Mouse (Mus musculus) heart, embryonic 16.5 days (tissue): ENCODE results near the gene Shbg. TPM values are rescaled to one million over a fixed set of nuclear protein-coding genes. Genes with fewer than 3 reads are reported as not detected.

Source experiments
- ATAC-seq: fragments of 200-750 bp; cut with Nextera tagmentation; replicated peaks from 2 replicates; pipeline ENCODE4 v1.8.0; 2017; ENCODE audit warnings: moderate number of reproducible peaks; ENCODE audit not compliant: insufficient read depth, low FRiP score; ENCODE audit errors: extremely low read depth
- H3K27ac ChIP-seq: fragments of 300-500 bp; sonication (generic); 2 replicates; pipeline ENCODE4 v1.5.1; 2014; ENCODE audit warnings: mild to moderate bottlenecking, low read length, control low read depth, moderate library complexity
- H3K27me3 ChIP-seq: fragments of 300-500 bp; sonication (generic); 2 replicates; pipeline ENCODE4 v1.6.1; 2014; ENCODE audit warnings: low read length, mixed read lengths; ENCODE audit not compliant: control insufficient read depth, insufficient read depth
- H3K36me3 ChIP-seq: fragments of 300-500 bp; sonication (generic); 2 replicates; pipeline ENCODE4 v1.6.1; 2014; ENCODE audit not compliant: control insufficient read depth, insufficient read depth
- H3K4me1 ChIP-seq: fragments of 300-500 bp; sonication (generic); 2 replicates; pipeline ENCODE4 v1.6.1; 2014; ENCODE audit warnings: low read length, mixed read lengths; ENCODE audit not compliant: control insufficient read depth, insufficient read depth
- H3K4me2 ChIP-seq: fragments of 300-500 bp; sonication (generic); 2 replicates; pipeline ENCODE4 v1.6.1; 2014; ENCODE audit warnings: low read depth, mild to moderate bottlenecking, control low read depth, low read length
- H3K4me3 ChIP-seq: fragments of 300-500 bp; sonication (generic); 2 replicates; pipeline ENCODE4 v1.5.1; 2014; ENCODE audit warnings: mild to moderate bottlenecking, control low read depth, low read length
- H3K9ac ChIP-seq: fragments of 300-500 bp; sonication (generic); 2 replicates; pipeline ENCODE4 v1.6.1; 2014; ENCODE audit warnings: low read length, control low read depth
- H3K9me3 ChIP-seq: fragments of 300-500 bp; sonication (generic); replicated peaks from 2 replicates; pipeline ENCODE4 v1.6.1; 2016; ENCODE audit warnings: low read length; ENCODE audit not compliant: control insufficient read depth
- WGBS: fragments of 180-500 bp; shearing (Covaris S2); extraction: QIAGEN DNeasy Blood & Tissue Kit; methylation state at CpG from one replicate; pipeline ENCODE4 v1.1.7; 2014; 5-methylcytosine and 5-hydroxymethylcytosine counted together
- polyA plus RNA-seq: library from polyadenylated mRNA; unstranded; fragments of >200 nt; fragmentation: Nextera tagmentation; extraction: Ambion mirVana; gene quantifications from 2 replicates; pipeline ENCODE4 v1.2.1, GENCODE M21; 2015

Gene Shbg
- polyA plus RNA-seq, 1 experiment from 2014 or later = 0.20 TPM

DNA sequence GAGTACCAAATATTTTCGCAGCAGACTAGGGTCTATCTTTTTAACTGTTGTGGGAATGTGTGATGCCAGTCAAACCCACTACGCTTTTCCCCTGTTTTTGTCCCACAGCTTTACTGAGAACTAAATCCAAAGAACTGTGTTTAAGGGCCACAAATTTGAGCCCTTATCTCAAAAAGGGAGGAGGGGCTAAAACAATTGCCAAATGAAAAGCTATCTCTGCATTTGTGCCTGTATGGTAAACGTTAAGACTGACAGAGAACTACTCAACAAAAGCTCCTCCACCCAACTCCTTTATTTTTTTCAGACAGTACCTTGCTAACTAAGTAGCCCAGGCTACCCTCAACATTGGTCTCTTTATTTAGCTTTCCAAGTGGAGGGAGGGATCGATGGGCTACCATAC, 24.9 kb downstream of the Shbg start:
- no peak for ATAC-seq
- WGBS = 82% methylated on average over 4 of the region's 4 CpGs

DNA sequence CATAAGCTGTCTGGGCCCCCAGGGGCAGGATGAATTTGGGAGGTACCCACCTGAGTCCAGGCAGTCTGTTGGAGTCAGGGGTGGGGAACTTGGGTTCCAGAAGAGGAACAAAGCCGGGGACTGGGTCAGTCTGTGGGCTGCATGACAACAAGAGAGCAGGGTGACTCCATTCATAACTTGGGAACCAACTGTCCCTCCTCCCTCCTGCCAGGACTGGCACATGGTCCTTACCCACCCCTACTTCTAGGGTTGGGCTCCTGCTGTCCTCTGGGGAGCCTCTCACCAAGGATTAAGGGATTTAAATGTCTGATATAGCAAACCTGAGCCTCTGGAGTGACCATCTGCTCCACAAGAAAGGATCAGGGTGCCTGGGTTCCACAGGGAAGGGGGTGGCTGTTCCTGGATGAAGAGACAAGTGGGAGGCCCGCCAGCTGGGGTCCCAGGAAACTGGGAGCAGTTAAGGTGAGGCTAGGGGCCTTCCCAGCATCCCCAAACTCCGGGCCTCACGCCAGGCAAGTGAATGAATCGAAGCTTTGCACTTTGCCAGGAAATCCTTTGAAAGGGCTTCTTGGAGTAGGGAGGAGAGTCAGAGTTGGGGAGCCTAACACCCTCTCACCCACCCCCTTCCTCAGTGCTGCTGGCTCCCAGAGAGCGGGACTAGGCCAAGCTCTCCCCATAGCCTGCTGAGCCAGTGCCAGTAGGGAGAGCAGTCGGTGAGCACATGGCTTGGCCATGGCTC, 25.6 kb downstream of the Shbg start:
- H3K4me3 ChIP-seq = no peak overlapping the region
- no peak for ATAC-seq
- H3K9ac ChIP-seq = no peak overlapping the region
- H3K27ac ChIP-seq = no peak overlapping the region
- peaks cover 46% of the 10 kb centered on the region for H3K36me3 ChIP-seq
- H3K4me1 ChIP-seq = no peaks in the 10 kb centered on the region
- no peaks in the 10 kb centered on the region for H3K9me3 ChIP-seq
- WGBS = 65% methylated on average over 7 of the region's 7 CpGs
- no peaks in the 10 kb centered on the region for H3K27me3 ChIP-seq
- H3K4me2 ChIP-seq = no peak overlapping the region

More for the DNA sequence above, 24.9 kb downstream of the Shbg start:
- Histone ChIP-seq H3K27ac (no peak overlapping the region), H3K4me1 (no peaks in the 10 kb centered on the region), H3K36me3 (peaks cover 42% of the 10 kb centered on the region), H3K9me3 (no peaks in the 10 kb centered on the region), H3K9ac (no peak overlapping the region), H3K27me3 (no peaks in the 10 kb centered on the region), H3K4me2 (no peak overlapping the region), H3K4me3 (no peak overlapping the region)

DNA sequence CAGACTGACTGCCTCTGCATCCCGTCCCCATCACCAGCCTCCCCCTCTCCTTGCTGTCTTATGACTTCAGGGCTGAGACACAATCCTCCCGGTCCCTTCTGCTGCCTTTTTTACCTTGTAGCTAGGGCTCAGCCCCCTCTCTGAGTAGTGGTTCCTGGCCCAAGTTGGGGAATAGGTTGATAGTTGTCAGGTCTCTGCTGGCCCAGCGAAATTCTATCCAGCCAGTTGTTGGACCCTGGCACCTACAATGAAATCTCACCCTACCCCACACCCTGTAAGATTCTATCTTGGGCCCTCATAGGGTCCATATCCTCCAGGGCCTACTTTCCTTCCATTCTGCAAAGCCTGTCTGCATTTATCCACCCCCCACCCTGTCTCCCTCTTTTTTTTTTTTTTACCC, 26.3 kb downstream of the Shbg start:
- Histone ChIP-seq H3K27ac (no peak overlapping the region), H3K4me1 (no peaks in the 10 kb centered on the region), H3K9me3 (no peaks in the 10 kb centered on the region), H3K27me3 (no peaks in the 10 kb centered on the region), H3K4me2 (no peak overlapping the region), H3K4me3 (no peak overlapping the region), H3K36me3 (peaks cover 46% of the 10 kb centered on the region), H3K9ac (no peak overlapping the region)
- whole genome bisulfite sequencing = 88% methylated on average over 3 of the region's 3 CpGs
- ATAC-seq = no peak

DNA sequence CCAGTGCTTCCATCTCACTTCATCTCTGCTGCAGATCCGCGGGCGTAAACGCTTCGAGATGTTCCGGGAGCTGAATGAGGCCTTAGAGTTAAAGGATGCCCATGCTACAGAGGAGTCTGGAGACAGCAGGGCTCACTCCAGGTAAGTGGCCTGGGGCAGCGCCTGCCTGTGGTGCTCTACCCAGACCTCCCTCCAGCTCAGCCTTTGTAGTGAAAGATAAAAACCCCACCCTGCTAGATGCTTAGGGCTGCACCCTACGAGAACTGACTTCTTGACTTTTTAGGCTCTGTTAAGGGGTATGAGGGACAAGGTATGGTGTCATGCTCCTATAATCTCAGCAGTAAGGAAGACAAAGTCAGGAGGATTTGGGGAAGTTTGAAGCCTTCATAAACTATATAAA, 27.1 kb downstream of the Shbg start:
- Histone ChIP-seq H3K4me1 (no peaks in the 10 kb centered on the region), H3K9me3 (no peaks in the 10 kb centered on the region), H3K27me3 (no peaks in the 10 kb centered on the region), H3K4me3 (no peak overlapping the region), H3K36me3 (peaks cover 46% of the 10 kb centered on the region), H3K4me2 (no peak overlapping the region), H3K9ac (no peak overlapping the region), H3K27ac (no peak overlapping the region)
- ATAC-seq = no peak
- WGBS = 88% methylated on average over 8 of the region's 8 CpGs

DNA sequence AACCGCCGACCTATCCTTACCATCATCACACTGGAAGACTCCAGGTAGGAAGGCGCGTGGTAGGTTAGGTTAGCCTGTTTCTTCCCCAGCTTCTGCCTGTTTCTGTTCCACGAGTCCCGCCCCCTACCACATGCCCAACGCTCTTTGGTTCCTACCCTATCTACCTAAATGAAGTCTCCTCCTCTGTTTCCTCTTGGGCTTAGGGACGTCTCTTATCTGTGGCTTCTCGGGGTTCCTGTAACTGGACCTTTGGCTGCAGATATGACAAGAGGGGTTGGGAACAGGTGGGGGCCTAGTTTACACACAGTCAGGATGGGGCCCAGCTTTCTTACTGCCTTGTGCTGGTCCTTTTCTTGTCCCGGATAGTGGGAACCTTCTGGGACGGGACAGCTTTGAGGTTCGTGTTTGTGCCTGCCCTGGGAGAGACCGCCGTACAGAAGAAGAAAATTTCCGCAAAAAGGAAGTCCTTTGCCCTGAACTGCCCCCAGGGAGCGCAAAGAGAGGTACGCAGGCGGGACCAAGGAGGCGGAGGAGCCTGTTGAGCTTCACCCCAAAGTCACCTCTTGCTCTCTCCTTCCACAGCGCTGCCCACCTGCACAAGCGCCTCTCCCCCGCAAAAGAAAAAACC, 28.4 kb downstream of the Shbg start:
- no peaks in the 10 kb centered on the region for H3K27me3 ChIP-seq
- no peaks in the 10 kb centered on the region for H3K4me1 ChIP-seq
- no peak overlapping the region for H3K4me3 ChIP-seq
- 85% methylated on average over 22 of the region's 22 CpGs for WGBS
- no peak overlapping the region for H3K27ac ChIP-seq
- no peak overlapping the region for H3K4me2 ChIP-seq
- peaks cover 43% of the 10 kb centered on the region for H3K36me3 ChIP-seq
- no peak overlapping the region for H3K9ac ChIP-seq
- no peak for ATAC-seq
- no peaks in the 10 kb centered on the region for H3K9me3 ChIP-seq

DNA sequence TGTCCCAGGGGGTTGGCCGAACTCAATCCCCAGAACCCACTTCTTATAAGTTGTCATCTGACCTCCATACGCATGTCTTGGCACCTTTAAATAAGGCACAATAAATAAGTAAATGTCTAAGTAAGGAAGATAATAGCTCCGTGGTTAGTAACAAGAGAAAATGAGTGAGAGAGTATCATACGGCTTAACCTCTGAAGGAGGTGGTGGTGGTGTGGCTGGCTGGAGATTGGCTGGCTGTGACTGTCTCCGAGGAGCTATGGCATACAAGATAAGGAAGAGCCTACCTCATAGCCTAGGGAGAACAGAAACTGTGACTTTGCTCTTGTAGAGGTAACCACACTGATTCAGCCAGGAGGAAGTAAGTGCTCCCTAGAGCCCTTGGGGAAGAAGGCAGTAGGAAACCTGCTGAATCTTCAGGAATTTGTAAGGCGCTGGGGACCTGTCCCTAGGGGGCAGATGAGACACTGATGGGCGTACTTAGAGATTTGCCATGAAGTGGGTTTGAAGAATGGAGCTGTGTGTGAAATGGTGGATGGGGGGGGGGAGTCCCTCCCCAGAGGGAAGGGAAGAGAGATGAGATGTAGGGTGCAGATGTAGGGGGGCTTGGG, 31.9 kb downstream of the Shbg start:
- ATAC-seq = no peak
- 65% methylated on average over 7 of the region's 7 CpGs for WGBS
- H3K4me1 ChIP-seq = peaks cover 7% of the 10 kb centered on the region
- no peaks in the 10 kb centered on the region for H3K27me3 ChIP-seq
- H3K4me3 ChIP-seq = no peak overlapping the region
- no peak overlapping the region for H3K4me2 ChIP-seq
- H3K36me3 ChIP-seq = peaks cover 35% of the 10 kb centered on the region
- H3K27ac ChIP-seq = no peak overlapping the region
- H3K9ac ChIP-seq = no peak overlapping the region
- H3K9me3 ChIP-seq = no peaks in the 10 kb centered on the region

DNA sequence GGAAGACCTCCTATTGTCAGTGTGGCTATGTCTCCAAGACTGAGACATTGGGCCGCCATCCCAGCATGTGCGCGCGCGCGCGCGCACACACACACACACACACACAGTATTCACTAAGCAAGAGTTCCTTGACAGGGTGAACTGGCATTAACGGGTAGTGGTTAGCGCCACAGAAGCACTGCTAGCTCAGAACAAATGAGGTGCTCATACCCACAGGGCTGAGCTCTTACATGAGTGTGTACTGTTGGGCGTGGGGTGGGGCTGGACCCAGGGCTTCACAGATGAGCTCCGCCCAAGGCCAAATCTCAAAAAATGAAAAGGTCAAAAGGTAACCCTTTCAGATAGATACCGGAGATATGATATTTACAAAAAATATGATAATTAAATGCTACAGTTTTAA, 32.8 kb downstream of the Shbg start:
- no peaks in the 10 kb centered on the region for H3K9me3 ChIP-seq
- 95% methylated on average over 13 of the region's 13 CpGs for WGBS
- no peak overlapping the region for H3K4me3 ChIP-seq
- no peak overlapping the region for H3K27ac ChIP-seq
- no peak overlapping the region for H3K4me2 ChIP-seq
- peaks cover 28% of the 10 kb centered on the region for H3K36me3 ChIP-seq
- no peak for ATAC-seq
- H3K4me1 ChIP-seq = peaks cover 7% of the 10 kb centered on the region
- no peak overlapping the region for H3K9ac ChIP-seq
- no peaks in the 10 kb centered on the region for H3K27me3 ChIP-seq

DNA sequence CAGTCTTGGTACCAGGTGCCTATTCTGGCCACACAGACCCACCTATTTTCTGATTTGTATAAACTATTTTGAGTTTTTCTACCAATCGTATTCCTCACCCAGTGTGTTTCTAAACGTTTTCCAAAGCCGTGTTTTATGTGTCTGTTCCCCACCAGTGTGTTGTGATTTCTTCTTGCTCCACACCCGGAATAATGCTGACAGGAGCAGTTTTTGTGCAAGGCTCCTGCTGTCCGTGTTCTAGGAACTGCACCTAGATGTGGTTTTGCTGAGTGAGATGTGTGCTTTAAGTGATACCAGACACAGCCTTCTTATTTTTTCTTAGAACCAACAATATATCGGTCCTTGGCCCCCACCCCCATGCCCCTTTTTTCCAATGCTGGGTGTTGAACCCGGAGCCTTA, 33.7 kb downstream of the Shbg start:
- H3K4me3 ChIP-seq = no peak overlapping the region
- no peak overlapping the region for H3K4me2 ChIP-seq
- no peaks in the 10 kb centered on the region for H3K9me3 ChIP-seq
- 82% methylated on average over 7 of the region's 7 CpGs for WGBS
- H3K4me1 ChIP-seq = peaks cover 9% of the 10 kb centered on the region
- ATAC-seq = no peak
- no peak overlapping the region for H3K9ac ChIP-seq
- H3K27ac ChIP-seq = no peak overlapping the region
- peaks cover 18% of the 10 kb centered on the region for H3K36me3 ChIP-seq
- no peaks in the 10 kb centered on the region for H3K27me3 ChIP-seq

DNA sequence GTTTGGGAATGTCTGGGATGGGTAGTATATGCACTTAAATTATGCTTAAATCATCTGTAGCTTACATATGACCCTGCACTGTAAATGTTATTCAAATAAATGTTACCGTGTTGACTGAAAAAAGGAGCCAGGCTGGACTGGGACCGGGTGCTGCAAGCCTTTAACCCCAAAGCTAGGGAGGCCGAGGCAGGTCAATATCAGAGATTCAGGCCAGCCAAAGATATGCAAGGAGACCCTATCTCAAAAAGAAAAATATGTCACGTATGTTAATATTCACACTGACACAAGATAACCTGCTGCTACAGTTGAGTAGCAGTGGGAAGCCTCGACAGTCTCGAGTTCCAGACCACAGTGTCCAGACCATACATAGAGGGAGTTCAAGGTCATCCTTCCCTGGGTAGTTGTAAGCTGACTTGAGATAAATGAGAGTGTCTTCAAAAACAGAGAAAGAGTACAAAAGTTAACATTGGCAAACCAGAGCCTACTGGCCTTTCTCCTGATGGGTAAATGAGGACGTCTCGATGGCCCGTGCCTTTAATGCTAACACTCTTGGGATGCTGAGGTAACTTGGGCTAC, 35.4 kb downstream of the Shbg start:
- H3K27ac ChIP-seq = no peak overlapping the region; the same call in 1 of the 2 replicates
- no peaks in the 10 kb centered on the region for H3K9me3 ChIP-seq
- no peak for ATAC-seq
- H3K9ac ChIP-seq = peak overlapping the region; percentile 80
- no peaks in the 10 kb centered on the region for H3K27me3 ChIP-seq
- H3K36me3 ChIP-seq = peaks cover 2% of the 10 kb centered on the region; the same call in 1 of the 2 replicates
- H3K4me1 ChIP-seq = peaks cover 20% of the 10 kb centered on the region
- 58% methylated on average over 9 of the region's 9 CpGs for WGBS
- H3K4me3 ChIP-seq = peak overlapping the region; percentile 88
- H3K4me2 ChIP-seq = peak overlapping the region; percentile 79
